Mouse (Mus musculus) MEL (cell line): Measurements from ENCODE around the gene Ncln.

Source experiments
- EP300 ChIP-seq, 2 experiments: IDR thresholded peaks; 2 replicates each; pipeline ENCODE4 v1.6.1; 2011; ENCODE audit warnings: improper control_type of control experiment in 2 of 2, low read length in 2 of 2, low read depth in 1 of 2, mild to moderate bottlenecking in 1 of 2
- POLR2A ChIP-seq, 2 experiments: IDR thresholded peaks; 2 replicates each; pipeline ENCODE4 v1.6.1; 2011 to 2012; ENCODE audit warnings: low read length in 2 of 2, mild to moderate bottlenecking in 2 of 2, control low read depth in 1 of 2, improper control_type of control experiment in 1 of 2, low read depth in 1 of 2, moderate library complexity in 1 of 2; ENCODE audit not compliant: control insufficient read depth in 1 of 2, insufficient read depth in 1 of 2, poor library complexity in 1 of 2
- SMC3 ChIP-seq: IDR thresholded peaks from 2 replicates; pipeline ENCODE4 v1.6.1; 2011; ENCODE audit warnings: low read depth, low read length, improper control_type of control experiment

- no peak for TF ChIP-seq POLR2A (IDR thresholded peaks at IDR 0.05; ENCODE audit: control insufficient read depth in 1 of 2, insufficient read depth in 1 of 2, low read depth in 1 of 2, low read length in 2 of 2, poor library complexity in 1 of 2)
- TF ChIP-seq EP300 (IDR thresholded peaks at IDR 0.05; ENCODE audit: low read depth in 1 of 2, low read length in 2 of 2) = peak; percentile 75 to 91
- TF ChIP-seq SMC3 = no peak
These were observed 23.2 kb upstream of the Ncln start for GRCm38 (mm10) chr10:81519227-81519977.
